Mouse (Mus musculus): ENCODE data around the gene Cd160. TPM values are rescaled to one million over a fixed set of nuclear protein-coding genes. Genes with fewer than 3 reads are reported as not detected.
A peak's percentile ranks its signal among the peaks of the same experiment; 100 is the strongest.

Gene Cd160
- total RNA-seq, 2 experiments from 2014 or later = not detected

GRCm38 (mm10) chr3:96829856-96830255 is 705 bp upstream of the Cd160 start:
- no peak for DNase-seq (ENCODE audit: low spot score)

- DNase-seq (ENCODE audit: low spot score) = no peak
Observed at GRCm38 (mm10) chr3:96828308-96828864, 765 bp downstream of the Cd160 start.

- no peak for DNase-seq (ENCODE audit: low spot score)
Observed at GRCm38 (mm10) chr3:96825261-96825660, 3.9 kb downstream of the Cd160 start.

DNA sequence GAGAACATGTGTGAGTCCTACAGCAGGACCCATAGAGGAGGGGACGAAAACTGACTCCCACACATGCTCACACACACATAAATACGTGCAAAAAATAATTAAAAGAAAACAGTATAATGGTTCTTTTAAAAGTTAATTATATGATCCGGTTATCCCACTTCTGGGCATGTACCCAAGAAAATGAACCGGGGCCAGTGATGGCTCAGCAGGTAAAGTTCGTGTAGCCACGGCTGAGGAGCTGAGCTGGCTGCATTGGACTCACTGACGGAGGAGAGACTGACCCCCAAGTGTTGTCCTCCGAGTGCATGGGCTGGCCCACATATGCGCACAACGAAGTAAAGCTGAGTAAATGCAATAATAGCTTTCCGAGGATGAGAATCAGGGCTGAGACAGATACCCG is 4.5 kb downstream of the Cd160 start:
- DNase-seq (ENCODE audit: low spot score) = no peak

GRCm38 (mm10) chr3:96823701-96824100 is 5.5 kb downstream of the Cd160 start:
- no peak for DNase-seq (ENCODE audit: low spot score)

GRCm38 (mm10) chr3:96821581-96821980 is 7.6 kb downstream of the Cd160 start:
- no peak for DNase-seq (ENCODE audit: low spot score)

GRCm38 (mm10) chr3:96820116-96820915 is 8.8 kb downstream of the Cd160 start:
- no peak for DNase-seq (ENCODE audit: low spot score)

GRCm38 (mm10) chr3:96814342-96814741 is 14.8 kb downstream of the Cd160 start:
- no peak for DNase-seq (ENCODE audit: low spot score)

GRCm38 (mm10) chr3:96813591-96814244 is 15.4 kb downstream of the Cd160 start:
- no peak for DNase-seq (ENCODE audit: low spot score)

DNA sequence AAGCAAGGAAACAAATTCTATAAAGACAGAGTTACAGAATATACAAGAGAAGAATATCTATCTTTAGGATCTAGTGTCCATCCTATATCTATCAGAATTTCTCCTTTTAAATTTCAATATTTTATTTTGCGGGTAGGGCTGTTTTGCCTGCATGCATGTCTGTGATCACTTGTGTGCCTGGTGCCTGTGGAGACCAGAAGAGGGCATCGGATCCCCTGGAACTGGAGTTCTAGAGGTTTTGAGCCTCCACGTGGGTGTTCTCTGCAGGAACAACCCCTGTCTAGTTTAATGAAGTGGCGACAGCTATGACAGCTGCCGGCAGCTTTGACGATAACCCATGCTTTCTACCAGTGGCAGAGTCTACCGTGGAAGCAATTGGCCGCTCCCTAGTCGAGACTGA is 16.0 kb downstream of the Cd160 start:
- DNase-seq (ENCODE audit: low spot score) = peak; percentile 49

DNA sequence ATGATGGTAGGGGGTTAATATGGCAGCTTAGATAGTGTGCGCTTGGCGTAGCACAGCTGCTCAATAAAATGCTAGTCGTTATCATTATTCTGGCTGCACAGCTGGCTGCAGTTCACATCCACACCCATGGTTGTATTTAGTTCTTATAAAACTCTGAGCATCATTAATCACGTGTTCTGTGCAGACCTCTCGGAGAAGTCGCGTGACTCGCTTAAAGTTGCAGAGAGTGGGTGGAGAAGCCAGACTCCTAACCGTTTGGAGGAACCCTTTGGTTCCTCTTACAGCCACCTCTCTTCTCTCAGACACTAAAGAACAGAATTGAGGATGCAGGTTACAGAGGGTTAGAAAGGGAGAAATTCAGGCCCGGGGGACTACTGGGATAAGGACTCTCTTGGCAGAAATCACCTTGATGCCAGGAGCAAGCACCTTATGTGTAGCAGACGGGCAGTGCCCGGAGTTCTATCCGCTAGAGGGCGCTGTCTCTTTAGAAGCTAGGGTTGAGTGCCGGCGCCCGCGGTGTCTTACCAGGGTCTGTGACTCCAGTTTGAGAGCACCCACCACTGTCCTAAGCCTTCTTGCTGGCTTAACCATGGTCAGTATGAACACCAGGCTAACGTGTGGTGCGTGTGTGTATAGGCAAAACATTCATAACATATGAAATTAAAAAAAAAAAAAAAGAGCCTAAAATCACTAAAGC is 16.6 kb downstream of the Cd160 start:
- peak; percentile 81 for DNase-seq (ENCODE audit: low spot score)

DNA sequence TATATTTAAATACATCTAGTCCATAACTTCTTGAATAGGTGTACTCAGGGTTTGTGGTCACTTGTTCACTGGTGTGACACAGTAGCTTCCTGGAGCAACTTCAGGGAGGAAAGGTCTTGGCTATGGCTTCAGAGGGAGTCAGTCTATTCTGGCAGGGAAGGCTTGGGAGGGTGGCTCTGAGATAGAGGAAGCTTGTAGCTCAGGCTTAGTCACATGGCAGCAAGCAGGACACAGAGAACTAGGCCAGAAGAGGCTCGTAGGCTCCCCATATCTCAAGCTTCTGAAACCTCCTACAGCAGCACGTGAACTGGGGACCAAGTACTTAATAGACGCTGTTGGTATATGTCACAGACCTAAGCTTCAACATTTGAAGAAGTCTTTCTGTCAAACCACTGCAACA is 17.9 kb downstream of the Cd160 start:
- DNase-seq (ENCODE audit: low spot score) = no peak

GRCm38 (mm10) chr3:96808651-96809050 is 20.5 kb downstream of the Cd160 start:
- DNase-seq (ENCODE audit: low spot score) = no peak

- no peak for DNase-seq (ENCODE audit: low spot score)
Observed at GRCm38 (mm10) chr3:96808136-96808535, 21.0 kb downstream of the Cd160 start.

GRCm38 (mm10) chr3:96802214-96802613 is 26.9 kb downstream of the Cd160 start:
- DNase-seq (ENCODE audit: low spot score) = no peak

- DNase-seq (ENCODE audit: low spot score) = no peak
Observed at GRCm38 (mm10) chr3:96800254-96800653, 28.9 kb downstream of the Cd160 start.

DNA sequence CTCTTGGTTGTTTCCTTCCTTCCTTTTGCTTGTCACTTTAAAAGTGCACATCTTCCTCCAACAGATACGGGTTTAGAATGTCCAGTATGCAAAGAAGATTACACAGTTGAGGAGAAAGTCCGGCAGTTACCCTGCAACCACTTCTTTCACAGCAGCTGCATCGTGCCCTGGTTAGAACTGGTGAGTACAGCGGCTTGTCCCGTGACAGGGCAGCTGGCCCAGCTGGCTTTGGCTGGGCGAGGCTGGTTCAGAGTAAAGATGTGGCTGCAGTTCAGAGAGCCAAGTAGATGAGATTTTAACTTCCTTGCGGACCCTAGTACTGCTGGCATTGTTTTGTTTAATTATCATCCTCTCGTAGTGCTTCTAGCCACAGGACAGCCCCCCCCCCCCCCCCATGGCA is 40.6 kb downstream of the Cd160 start:
- peak; percentile 46 for DNase-seq (ENCODE audit: low spot score)

DNA sequence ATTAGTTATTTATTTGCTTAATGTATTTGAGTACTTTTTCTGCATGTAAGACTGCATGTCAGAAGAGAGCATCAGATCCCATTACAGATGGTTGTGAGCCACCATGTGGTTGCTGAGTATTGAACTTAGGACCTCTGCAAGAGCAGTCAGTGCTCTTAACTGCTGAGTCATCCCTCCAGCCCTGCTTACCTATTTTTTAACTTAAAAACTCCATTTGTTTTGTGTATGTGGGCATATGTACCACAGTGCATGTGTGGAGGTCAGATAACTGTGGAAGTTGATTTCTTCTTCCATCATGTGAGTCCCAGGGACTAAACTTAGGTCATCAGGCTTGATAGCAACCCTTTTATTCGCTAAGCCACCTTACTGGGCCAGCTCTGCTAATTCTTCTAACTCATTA is 41.4 kb downstream of the Cd160 start:
- no peak for DNase-seq (ENCODE audit: low spot score)

DNA sequence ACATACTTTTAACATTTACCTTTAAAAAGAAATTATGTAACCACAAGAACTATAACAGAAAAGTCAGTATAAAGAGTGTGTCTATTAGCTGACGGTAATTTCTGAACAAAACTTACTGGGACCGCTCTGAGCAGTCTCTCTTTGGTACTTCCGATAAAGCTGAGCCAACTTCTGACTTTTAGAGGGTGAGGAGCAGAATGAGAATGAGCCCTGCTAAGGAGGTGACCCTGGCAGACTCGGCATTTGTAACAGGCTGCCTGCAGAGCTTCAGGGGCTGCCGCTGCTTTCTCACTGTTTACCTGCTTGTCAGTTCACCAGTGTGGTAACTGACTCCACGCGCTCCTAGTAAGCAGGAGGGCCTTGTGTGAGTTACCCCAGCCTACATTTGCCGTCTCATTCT is 46.9 kb downstream of the Cd160 start:
- DNase-seq (ENCODE audit: low spot score) = no peak

DNA sequence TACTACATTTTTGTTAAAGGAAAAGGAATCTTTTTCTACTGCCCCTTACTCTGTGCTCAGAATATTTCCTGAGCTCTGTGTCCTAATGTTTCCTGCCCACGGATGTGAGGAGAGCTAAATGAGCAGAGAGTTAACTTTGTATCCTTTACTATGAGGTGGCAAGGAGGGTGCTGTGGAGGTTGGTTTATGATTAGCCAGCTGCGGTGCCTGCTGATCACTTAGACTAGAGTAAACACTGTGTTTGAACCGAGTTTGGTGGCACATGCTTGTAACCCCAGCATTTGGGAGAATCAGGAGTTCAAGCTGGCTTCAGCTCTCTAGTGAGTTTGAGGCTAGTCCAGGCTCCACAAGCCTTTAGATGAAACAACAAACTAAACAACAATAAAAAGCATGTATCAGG is 52.0 kb downstream of the Cd160 start:
- no peak for DNase-seq (ENCODE audit: low spot score)

DNA sequence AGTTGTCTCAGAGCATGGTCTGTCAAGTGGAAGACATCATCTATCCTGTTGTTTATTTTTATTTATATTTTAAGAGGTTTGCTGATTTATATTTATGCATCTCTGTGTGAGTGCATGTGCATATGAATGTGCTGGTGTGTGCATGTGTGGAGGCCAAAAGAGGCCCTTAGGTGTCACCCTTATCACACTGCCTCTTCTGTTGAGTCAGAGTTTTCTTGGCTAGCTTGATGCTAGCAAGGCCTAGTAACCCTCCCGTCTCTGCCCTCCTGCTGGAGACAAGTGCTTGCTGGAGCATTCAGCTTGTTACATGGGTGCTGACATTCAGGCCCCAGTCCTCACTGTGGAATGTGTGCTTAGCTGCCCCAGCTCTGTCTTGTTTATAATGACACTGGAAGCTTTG is 56.2 kb downstream of the Cd160 start:
- no peak for DNase-seq (ENCODE audit: low spot score)

- no peak for DNase-seq (ENCODE audit: low spot score)
Observed at GRCm38 (mm10) chr3:96769971-96770370, 59.2 kb downstream of the Cd160 start.
